Mouse (Mus musculus) regulatory T cell (primary cell): ENCODE measurements around the gene Metrn.

Experiments
- in situ Hi-C: fragments of 300-600 bp; cut with MboI, MseI; formaldehyde crosslinking; loops from one replicate; pipeline ENCODE4 v1.15.1; 2025; ENCODE audit warnings: high pct_unique_total_duplicates

Gene Metrn

GRCm38 (mm10) chr17:25796951-25797369, at the start of gene Metrn:
Metrn (minus strand) TSS chr17:25797136.
- in situ Hi-C loops = loop anchor here (10.0 kb wide), 1 partner anchor 222 kb away; the partner anchor contains the start of genes Lmf1 and Sox8

GRCm38 (mm10) chr17:25844396-25844901, 47.5 kb upstream of the Metrn start, which contains the start of gene Rhot2:
Rhot2 (minus strand) TSS chr17:25844851.
- in situ Hi-C loops = no loop called here

- in situ Hi-C loops = no loop called here
These were observed 46.9 kb upstream of the Metrn start for GRCm38 (mm10) chr17:25843636-25844395.

GRCm38 (mm10) chr17:25843122-25843521, 46.2 kb upstream of the Metrn start:
- in situ Hi-C loops = no loop called here

GRCm38 (mm10) chr17:25842509-25842908, 45.6 kb upstream of the Metrn start:
- in situ Hi-C loops = no loop called here

GRCm38 (mm10) chr17:25841117-25841880, 44.4 kb upstream of the Metrn start, which contains the start of gene Gm20683:
Gm20683 (minus strand) TSS chr17:25841763.
- in situ Hi-C loops = no loop called here

GRCm38 (mm10) chr17:25840519-25840918, 43.6 kb upstream of the Metrn start:
- in situ Hi-C loops = no loop called here

- in situ Hi-C loops = no loop called here
These were observed 42.7 kb upstream of the Metrn start for GRCm38 (mm10) chr17:25839455-25840235.

- in situ Hi-C loops = no loop called here
These were observed 42.0 kb upstream of the Metrn start for GRCm38 (mm10) chr17:25838904-25839303.

- in situ Hi-C loops = no loop called here
These were observed 40.6 kb upstream of the Metrn start for GRCm38 (mm10) chr17:25837533-25837932.

GRCm38 (mm10) chr17:25837076-25837410, 40.1 kb upstream of the Metrn start, which contains the start of gene Rhbdl1:
Rhbdl1 (minus strand) TSS chr17:25837295.
- in situ Hi-C loops = no loop called here

- in situ Hi-C loops = no loop called here
These were observed 39.6 kb upstream of the Metrn start for GRCm38 (mm10) chr17:25836397-25837075.

GRCm38 (mm10) chr17:25835816-25836215, 38.9 kb upstream of the Metrn start:
- in situ Hi-C loops = no loop called here

GRCm38 (mm10) chr17:25835301-25835700, 38.4 kb upstream of the Metrn start:
- in situ Hi-C loops = no loop called here

- in situ Hi-C loops = no loop called here
These were observed 37.8 kb upstream of the Metrn start for GRCm38 (mm10) chr17:25834595-25835222.

- in situ Hi-C loops = no loop called here
These were observed 37.1 kb upstream of the Metrn start for GRCm38 (mm10) chr17:25833961-25834594.

- in situ Hi-C loops = no loop called here
These were observed 36.3 kb upstream of the Metrn start, which contains the start of gene Stub1 for GRCm38 (mm10) chr17:25833291-25833663. Stub1 (minus strand) TSS chr17:25833404.

- in situ Hi-C loops = no loop called here
These were observed 35.7 kb upstream of the Metrn start for GRCm38 (mm10) chr17:25832436-25833290.
